Mouse (Mus musculus) limb, embryonic 11.5 days (tissue): ENCODE data around the gene Arhgap15. TPM values are rescaled to one million over a fixed set of nuclear protein-coding genes. Genes with fewer than 3 reads are reported as not detected.

Experiments
- ATAC-seq: fragments of 200-750 bp; cut with Nextera tagmentation; 2 replicates; pipeline ENCODE4 v1.8.0; 2017; ENCODE audit warnings: low read depth; ENCODE audit not compliant: insufficient number of reproducible peaks, low FRiP score, low TSS enrichment
- DNase-seq: peaks from one replicate; pipeline ENCODE4 v3.0.0-alpha.2; 2015; ENCODE audit warnings: low spot score
- H3K27ac ChIP-seq: fragments of 300-500 bp; sonication (generic); replicated peaks from 2 replicates; pipeline ENCODE4 v1.5.1; 2014; ENCODE audit warnings: low read depth, mild to moderate bottlenecking, low read length
- H3K27me3 ChIP-seq: fragments of 300-500 bp; sonication (generic); 2 replicates; pipeline ENCODE4 v1.6.1; 2014; ENCODE audit warnings: mild to moderate bottlenecking, low read length, mixed read lengths; ENCODE audit not compliant: control insufficient read depth, insufficient read depth
- H3K36me3 ChIP-seq: fragments of 300-500 bp; sonication (generic); 2 replicates; pipeline ENCODE4 v1.6.1; 2014; ENCODE audit warnings: mild to moderate bottlenecking, low read length, moderate library complexity, mixed read lengths; ENCODE audit not compliant: control insufficient read depth, insufficient read depth
- H3K4me1 ChIP-seq: fragments of 300-500 bp; sonication (generic); 2 replicates; pipeline ENCODE4 v1.6.1; 2014; ENCODE audit warnings: low read length, mixed read lengths; ENCODE audit not compliant: control insufficient read depth, insufficient read depth
- H3K4me2 ChIP-seq: fragments of 300-500 bp; sonication (generic); 2 replicates; pipeline ENCODE4 v1.6.1; 2014; ENCODE audit warnings: low read depth, mild to moderate bottlenecking, moderate library complexity; ENCODE audit not compliant: severe bottlenecking
- H3K4me3 ChIP-seq: fragments of 300-500 bp; sonication (generic); 2 replicates; pipeline ENCODE4 v1.5.1; 2014; ENCODE audit warnings: low read depth, low read length
- H3K9ac ChIP-seq: fragments of 300-500 bp; sonication (generic); 2 replicates; pipeline ENCODE4 v1.6.1; 2014; ENCODE audit warnings: mild to moderate bottlenecking, low read length
- H3K9me3 ChIP-seq: fragments of 300-500 bp; sonication (generic); 2 replicates; pipeline ENCODE4 v1.6.1; 2016; ENCODE audit warnings: low read length; ENCODE audit not compliant: control insufficient read depth
- WGBS: fragments of 180-500 bp; shearing (Covaris S2); extraction: QIAGEN DNeasy Blood & Tissue Kit; methylation state at CpG from one replicate; pipeline ENCODE4 v1.1.7; 2014; 5-methylcytosine and 5-hydroxymethylcytosine counted together
- polyA plus RNA-seq: library from polyadenylated mRNA; unstranded; fragments of >200 nt; fragmentation: Nextera tagmentation; extraction: Ambion mirVana; gene quantifications from 2 replicates; pipeline ENCODE4 v1.2.1, GENCODE M21; 2014

The Arhgap15 gene
- polyA plus RNA-seq, 1 experiment from 2014 or later = 0.32 TPM

DNA sequence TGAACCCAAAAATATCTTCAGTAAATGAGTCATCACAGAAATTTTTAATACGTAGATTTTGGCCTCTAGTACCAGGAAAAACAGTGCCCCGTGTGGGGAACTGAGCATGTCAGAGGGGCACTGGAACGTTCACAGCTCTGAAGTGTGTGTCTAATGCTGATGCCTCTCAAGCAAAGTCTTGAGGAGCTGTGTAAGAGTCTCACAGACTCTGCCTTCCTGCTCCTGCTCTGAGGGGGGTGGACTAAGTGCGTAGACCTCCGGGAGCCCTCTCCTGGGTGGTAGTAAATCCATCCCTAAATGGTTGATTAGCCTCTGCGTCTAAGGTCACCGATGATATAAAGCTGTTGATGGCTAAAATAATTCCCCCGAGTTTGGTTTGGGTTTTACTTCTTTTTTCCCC is 39.9 kb downstream of the Arhgap15 start:
- 25% methylated on average over 8 of the region's 8 CpGs for WGBS
- no peak for DNase-seq
- peaks cover 5% of the 10 kb centered on the region; the same call in 1 of the 2 replicates for H3K27me3 ChIP-seq

DNA sequence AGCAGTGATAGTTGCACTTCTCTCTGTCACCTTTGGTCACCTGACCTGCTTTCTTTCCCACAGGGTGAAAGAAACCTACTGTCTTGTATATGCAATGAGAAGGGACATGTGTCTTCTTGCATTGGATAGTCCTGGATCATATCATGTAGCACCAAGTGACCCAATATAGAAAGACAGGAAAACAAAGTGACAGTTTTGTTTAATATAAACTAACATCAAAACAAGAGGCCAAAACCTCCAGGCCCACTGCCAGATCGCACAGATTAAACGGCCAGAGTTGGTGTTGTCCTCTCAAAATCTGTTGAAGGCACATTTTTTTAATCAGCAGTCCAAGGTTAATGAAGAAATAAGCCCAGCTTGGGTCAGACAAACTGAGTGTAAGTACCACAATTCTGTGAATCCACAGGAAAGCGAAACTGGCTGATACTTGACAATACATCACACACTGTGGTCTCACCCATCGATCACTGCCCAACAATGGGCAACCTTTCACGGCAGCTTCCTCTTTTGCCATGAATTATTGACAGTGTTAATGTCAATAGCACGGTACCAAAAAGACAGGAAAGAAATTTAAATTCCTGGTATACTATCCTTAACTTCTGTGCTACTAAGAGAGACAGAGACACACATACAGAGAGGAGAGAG is 41.5 kb downstream of the Arhgap15 start:
- no peak for DNase-seq
- no peaks in the 10 kb centered on the region for H3K36me3 ChIP-seq
- H3K4me3 ChIP-seq = no peak overlapping the region
- no peak overlapping the region for H3K9ac ChIP-seq
- no peak overlapping the region for H3K27ac ChIP-seq
- ATAC-seq = no peak
- no peaks in the 10 kb centered on the region for H3K9me3 ChIP-seq
- WGBS = 71% methylated on average over 6 of the region's 6 CpGs
- H3K4me2 ChIP-seq = no peak overlapping the region
- H3K27me3 ChIP-seq = peaks cover 5% of the 10 kb centered on the region; the same call in 1 of the 2 replicates
- H3K4me1 ChIP-seq = no peaks in the 10 kb centered on the region

More for the DNA sequence above, 39.9 kb downstream of the Arhgap15 start:
- no peak overlapping the region for H3K9ac ChIP-seq
- no peak overlapping the region for H3K4me2 ChIP-seq
- ATAC-seq = no peak
- no peaks in the 10 kb centered on the region for H3K9me3 ChIP-seq
- H3K4me1 ChIP-seq = no peaks in the 10 kb centered on the region
- no peak overlapping the region for H3K4me3 ChIP-seq
- no peak overlapping the region for H3K27ac ChIP-seq
- H3K36me3 ChIP-seq = no peaks in the 10 kb centered on the region

DNA sequence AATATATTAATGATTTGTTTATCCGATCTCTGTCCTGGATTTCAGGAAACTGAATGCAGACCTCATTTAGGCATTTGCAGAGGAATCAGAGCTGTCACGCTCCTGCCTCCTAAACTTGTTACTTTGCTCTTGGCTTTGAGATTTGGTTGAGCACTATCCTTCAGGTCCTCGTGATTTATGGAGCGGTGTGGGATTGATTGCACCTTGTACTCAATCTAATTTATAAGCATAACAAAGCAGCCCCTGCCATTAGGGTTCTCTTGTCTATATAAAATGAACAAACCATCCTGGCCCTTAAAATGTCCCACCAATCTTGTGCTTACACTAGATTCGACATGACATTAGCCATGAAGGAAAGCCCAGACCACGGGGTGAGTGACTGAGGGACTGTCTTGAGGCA is 43.0 kb downstream of the Arhgap15 start:
- H3K4me1 ChIP-seq = no peaks in the 10 kb centered on the region
- WGBS = 65% methylated on average over 6 of the region's 6 CpGs
- peaks cover 2% of the 10 kb centered on the region; the same call in 1 of the 2 replicates for H3K27me3 ChIP-seq
- H3K4me2 ChIP-seq = no peak overlapping the region
- H3K36me3 ChIP-seq = no peaks in the 10 kb centered on the region
- ATAC-seq (no peak), DNase-seq (no peak)
- no peak overlapping the region for H3K27ac ChIP-seq
- no peaks in the 10 kb centered on the region for H3K9me3 ChIP-seq
- H3K9ac ChIP-seq = no peak overlapping the region
- no peak overlapping the region for H3K4me3 ChIP-seq

DNA sequence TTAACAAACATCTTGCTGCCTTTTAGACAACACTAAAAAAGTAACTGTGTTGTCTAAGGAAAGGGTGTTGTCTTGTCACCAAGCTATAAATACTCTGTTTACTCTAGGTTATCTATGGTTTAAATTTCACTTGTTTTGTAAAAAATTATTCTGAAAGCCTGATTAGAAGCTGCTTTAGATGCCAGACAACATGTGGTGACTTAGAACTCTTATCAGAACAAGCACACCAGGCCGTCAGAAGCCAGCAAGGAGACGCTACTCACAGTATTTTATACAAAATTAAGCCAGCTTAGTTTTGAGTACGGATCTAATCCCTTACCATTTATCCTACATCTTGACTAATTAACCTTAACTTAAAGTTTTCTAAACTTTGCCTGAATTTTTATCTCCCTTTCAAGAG is 44.5 kb downstream of the Arhgap15 start:
- Histone ChIP-seq H3K9ac (no peak overlapping the region), H3K9me3 (no peaks in the 10 kb centered on the region), H3K27ac (no peak overlapping the region), H3K4me2 (no peak overlapping the region), H3K4me3 (no peak overlapping the region), H3K27me3 (no peaks in the 10 kb centered on the region), H3K4me1 (no peaks in the 10 kb centered on the region), H3K36me3 (no peaks in the 10 kb centered on the region)
- DNase-seq (no peak), ATAC-seq (no peak)
- 79% methylated on average over 3 of the region's 3 CpGs for WGBS

- H3K9ac ChIP-seq = no peak overlapping the region
- no peaks in the 10 kb centered on the region for H3K27me3 ChIP-seq
- no peak for DNase-seq
- ATAC-seq = no peak
- H3K36me3 ChIP-seq = no peaks in the 10 kb centered on the region
- no peak overlapping the region for H3K4me2 ChIP-seq
- H3K4me3 ChIP-seq = no peak overlapping the region
- H3K4me1 ChIP-seq = no peaks in the 10 kb centered on the region
- WGBS = 91% methylated on average over 5 of the region's 5 CpGs
- no peaks in the 10 kb centered on the region for H3K9me3 ChIP-seq
- H3K27ac ChIP-seq = no peak overlapping the region
Observed at GRCm38 (mm10) chr2:43794700-43795099, 46.1 kb downstream of the Arhgap15 start.

DNA sequence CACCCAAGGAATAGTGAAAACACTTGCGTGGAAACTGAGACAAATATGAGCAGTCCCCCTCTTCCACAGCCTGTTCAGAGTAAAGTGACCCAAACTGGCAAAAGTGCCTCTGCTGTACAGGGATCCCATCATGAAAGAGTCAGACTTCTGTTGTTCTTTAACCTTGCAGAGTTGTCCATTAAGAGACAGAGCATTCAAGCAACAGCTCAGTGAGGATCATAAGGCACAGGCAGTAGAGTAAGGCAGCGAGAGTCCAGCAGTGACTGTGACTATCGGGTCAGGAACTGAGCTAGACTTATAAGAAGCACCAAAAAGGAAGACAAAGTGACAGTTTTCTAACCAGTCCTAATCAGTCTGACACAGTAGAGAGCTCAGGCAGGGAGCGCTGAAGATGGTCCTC is 47.8 kb downstream of the Arhgap15 start:
- Histone ChIP-seq H3K36me3 (no peaks in the 10 kb centered on the region), H3K9me3 (no peaks in the 10 kb centered on the region), H3K9ac (no peak overlapping the region), H3K27ac (no peak overlapping the region), H3K27me3 (no peaks in the 10 kb centered on the region), H3K4me3 (no peak overlapping the region), H3K4me1 (no peaks in the 10 kb centered on the region), H3K4me2 (no peak overlapping the region)
- ATAC-seq = no peak
- no peak for DNase-seq
- WGBS = 91% methylated on average over 4 of the region's 4 CpGs

GRCm38 (mm10) chr2:43805960-43806744 is 57.5 kb downstream of the Arhgap15 start:
- Histone ChIP-seq H3K27ac (no peak overlapping the region), H3K9ac (no peak overlapping the region), H3K36me3 (no peaks in the 10 kb centered on the region), H3K4me1 (no peaks in the 10 kb centered on the region), H3K4me2 (no peak overlapping the region), H3K4me3 (no peak overlapping the region), H3K9me3 (no peaks in the 10 kb centered on the region), H3K27me3 (no peaks in the 10 kb centered on the region)
- DNase-seq (no peak), ATAC-seq (no peak)
- 86% methylated on average over 4 of the region's 4 CpGs for WGBS

DNA sequence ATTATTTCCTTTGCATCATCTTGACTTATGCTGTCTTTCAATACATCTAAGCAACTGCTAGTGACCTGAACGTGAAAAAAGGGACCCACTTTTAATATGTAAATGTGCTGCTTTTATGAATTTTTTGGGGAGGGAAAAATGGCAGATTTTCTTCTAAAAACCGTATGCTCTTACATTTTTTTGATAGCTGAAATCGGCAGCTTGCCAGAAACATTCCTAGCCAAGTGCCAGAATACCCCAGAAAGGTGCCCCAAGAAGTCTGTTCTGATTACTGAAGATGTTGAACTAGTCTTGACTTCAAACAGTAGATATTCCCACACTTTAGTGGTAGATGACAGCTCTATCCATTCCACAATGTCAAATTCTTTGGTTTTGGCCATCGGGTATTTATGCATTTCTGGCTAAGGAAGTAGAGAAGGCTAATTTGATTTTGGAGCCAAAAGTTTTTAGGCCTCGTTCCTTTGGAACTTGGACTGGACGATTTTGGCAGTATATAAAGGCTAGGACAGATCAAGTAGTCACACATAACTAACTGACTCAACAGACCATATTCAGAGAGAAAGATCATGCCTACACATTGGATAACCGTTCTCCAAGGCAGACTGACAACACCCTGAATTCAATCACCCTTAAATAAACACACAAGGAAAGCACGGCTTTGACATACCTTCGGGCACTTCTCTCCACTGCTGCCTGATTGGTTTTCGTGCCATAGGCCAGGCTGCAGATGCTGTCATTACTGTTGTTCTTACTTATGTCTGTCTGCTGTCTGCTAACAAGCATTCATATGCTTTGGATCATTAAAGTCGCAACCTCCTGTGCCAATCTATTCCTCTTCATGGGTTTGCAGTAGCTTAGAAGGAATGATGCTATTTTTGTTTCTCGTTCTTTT is 67.5 kb downstream of the Arhgap15 start:
- Histone ChIP-seq H3K9me3 (no peaks in the 10 kb centered on the region), H3K4me3 (no peak overlapping the region), H3K9ac (no peak overlapping the region), H3K27me3 (no peaks in the 10 kb centered on the region), H3K36me3 (no peaks in the 10 kb centered on the region), H3K4me2 (no peak overlapping the region), H3K4me1 (no peaks in the 10 kb centered on the region), H3K27ac (no peak overlapping the region)
- WGBS = 86% methylated on average over 12 of the region's 12 CpGs
- no peak for ATAC-seq
- DNase-seq = no peak
